17 mouse cellular contexts compared by ENCODE assay signal in genomic region chr19:17334644-17335333, GRCm38 (mm10). TPM values are rescaled to one million over a fixed set of nuclear protein-coding genes. Genes with fewer than 3 reads are reported as not detected.
DNase-seq lines count a peak whose midpoint lies in the region; ATAC-seq and TF ChIP-seq lines count a peak whose summit lies in the region.
"Had no signal": no experiment of that assay in that cellular context is flagged by ENCODE, and none has a peak within 500 bp of the region (broad histone marks: within the 10 kb centered on the region; RNA-seq: fewer than 3 reads in every experiment).

No protein-coding gene starts in this region.

- H3K27me3 ChIP-seq in heart, embryonic 13.5 days (replicated peaks), result no peaks in the 10 kb centered on the region
- no peaks in the 10 kb centered on the region for H3K27me3 ChIP-seq in G1E (ENCODE audit: insufficient read depth, low read length)
- no peaks in the 10 kb centered on the region for H3K27me3 ChIP-seq in heart, postnatal 0 days (ENCODE audit: control insufficient read depth, insufficient read depth, low read length)
- H3K27me3 ChIP-seq: embryonic facial prominence, embryonic 12.5 days; limb, embryonic 12.5 days; Patski had no signal

- H3K9me3 ChIP-seq in heart, embryonic 13.5 days, result no peaks in the 10 kb centered on the region
- no peaks in the 10 kb centered on the region for H3K9me3 ChIP-seq in G1E (replicated peaks)
- H3K9me3 ChIP-seq in heart, postnatal 0 days (replicated peaks; ENCODE audit: control insufficient read depth, low read length), result no peaks in the 10 kb centered on the region
- H3K9me3 ChIP-seq: embryonic facial prominence, embryonic 12.5 days; hindbrain, embryonic 10.5 days; limb, embryonic 12.5 days had no signal

- intact Hi-C loops in heart, postnatal 14 days (cut with DNase I), result no loop called here
- intact Hi-C loops in left cerebral cortex, postnatal 14 days (cut with DNase I), result no loop called here

- peak overlapping the region; percentile 3 for H3K4me3 ChIP-seq in heart, embryonic 13.5 days
- H3K4me3 ChIP-seq in G1E (ENCODE audit: low read depth, low read length), result peak overlapping the region; percentile 9; the same call in 1 of the 2 replicates
- no peak overlapping the region for H3K4me3 ChIP-seq in heart, postnatal 0 days (ENCODE audit: low read depth, low read length)
- H3K4me3 ChIP-seq: embryonic facial prominence, embryonic 12.5 days; hindbrain, embryonic 10.5 days; limb, embryonic 12.5 days had no signal

- 0 out of 2 replicates have a peak, but pooled peaks have one; percentile 38 for ATAC-seq in heart, embryonic 13.5 days (ENCODE audit: extremely low read depth, insufficient number of reproducible peaks, low FRiP score, low TSS enrichment)
- ATAC-seq in G1E (ENCODE audit: extremely low read depth, insufficient number of reproducible peaks, low FRiP score, poor library complexity, severe bottlenecking), result peak; percentile 95
- no peak for ATAC-seq in heart, postnatal 0 days (ENCODE audit: insufficient read depth, low read depth)
- peak; percentile 78 for ATAC-seq in megakaryocyte, adult 5-6 weeks (ENCODE audit: poor library complexity, severe bottlenecking)
- ATAC-seq: Patski had no signal

- H3K36me3 ChIP-seq in heart, embryonic 13.5 days, result peaks cover 19% of the 10 kb centered on the region
- H3K36me3 ChIP-seq in G1E (replicated peaks), result peaks cover 78% of the 10 kb centered on the region
- peaks cover 11% of the 10 kb centered on the region for H3K36me3 ChIP-seq in heart, postnatal 0 days (replicated peaks; ENCODE audit: control insufficient read depth, insufficient read depth, low read length)
- H3K36me3 ChIP-seq: embryonic facial prominence, embryonic 12.5 days; hindbrain, embryonic 10.5 days had no signal

- peaks cover 54% of the 10 kb centered on the region for H3K4me1 ChIP-seq in heart, embryonic 13.5 days
- peaks cover 77% of the 10 kb centered on the region for H3K4me1 ChIP-seq in G1E (ENCODE audit: insufficient read depth, low read depth, low read length)
- peaks cover 36% of the 10 kb centered on the region for H3K4me1 ChIP-seq in heart, postnatal 0 days (ENCODE audit: control insufficient read depth, insufficient read depth)

- peak overlapping the region; percentile 71 for H3K27ac ChIP-seq in heart, embryonic 13.5 days (replicated peaks)
- H3K27ac ChIP-seq in heart, postnatal 0 days (ENCODE audit: low read depth), result no peak overlapping the region
- H3K27ac ChIP-seq: embryonic facial prominence, embryonic 12.5 days; hindbrain, embryonic 10.5 days; limb, embryonic 12.5 days had no signal

- TF ChIP-seq CTCF in G1E (IDR thresholded peaks at IDR 0.05; ENCODE audit: low read depth, low read length), result no peak
- TF ChIP-seq CTCF in heart, postnatal 0 days (IDR thresholded peaks at IDR 0.05; ENCODE audit: low read depth), result no peak

- TF ChIP-seq EP300 in heart, postnatal 0 days (IDR thresholded peaks at IDR 0.05; ENCODE audit: low read depth), result no peak

- H3K4me2 ChIP-seq in heart, embryonic 13.5 days, result peak overlapping the region; percentile 57
- peak overlapping the region; percentile 21 for H3K4me2 ChIP-seq in heart, postnatal 0 days (ENCODE audit: low read depth, low read length)
- H3K4me2 ChIP-seq: embryonic facial prominence, embryonic 12.5 days; limb, embryonic 12.5 days had no signal

- 49% methylated on average over 12 of the region's 12 CpGs for WGBS in heart, embryonic 13.5 days
- WGBS in heart, postnatal 0 days, result 59% methylated on average over 12 of the region's 12 CpGs

- no peak overlapping the region for H3K9ac ChIP-seq in heart, embryonic 13.5 days
- no peak overlapping the region for H3K9ac ChIP-seq in heart, postnatal 0 days (replicated peaks; ENCODE audit: low read depth, low read length)
- H3K9ac ChIP-seq: embryonic facial prominence, embryonic 12.5 days; limb, embryonic 12.5 days had no signal

- DNase-seq in heart, postnatal 14 days, result no peak
- DNase-seq in G1E (ENCODE audit: low spot score), result peak; percentile 67
- DNase-seq in heart, postnatal 0 days (ENCODE audit: low spot score), result no peak
- DNase-seq in frontal cortex, postnatal 10 days (ENCODE audit: low spot score in 2 of 2), result no peak
- no peak for DNase-seq in left cerebral cortex, postnatal 14 days (ENCODE audit: low spot score in 2 of 2)
- DNase-seq in right cerebral cortex, postnatal 14 days, result no peak
- DNase-seq: adrenal gland, adult 8-10 months; cerebellum, adult 9-10 months; kidney, adult 18-20 months; layer of hippocampus, adult 9-11 months; thymus, postnatal 4 days had no signal

RNA-seq across cellular contexts. Expression of gene Gcnt1, which starts 37.9 kb away (rescaled TPM):
- 6.9 and 7.4 TPM in 2 replicates for polyA plus RNA-seq in heart, embryonic 13.5 days (2015; fragmentation: Nextera tagmentation; extraction: Ambion mirVana)
- 10 to 100 TPM; 14.2 to 14.4 TPM for total RNA-seq in heart, postnatal 14 days (2021)
- total RNA-seq in G1E (2014; fragmentation: Nextera tagmentation) (182 and 209 TPM in 2 replicates), G1E (2017) (153 and 176 TPM in 2 replicates)
- polyA plus RNA-seq in G1E (2012), result 1.9 and 2.8 TPM in 2 replicates
- total RNA-seq in heart, postnatal 0 days (2014; rRNA removed; ENCODE audit: low replicate concordance), result 4.3 and 9.9 TPM in 2 replicates
- 2.5 and 3.2 TPM in 2 replicates for polyA plus RNA-seq in heart, postnatal 0 days (2015; fragmentation: Nextera tagmentation; extraction: Ambion mirVana)
- total RNA-seq in megakaryocyte, adult 5-6 weeks (2015), result 44.5 and 46.8 TPM in 2 replicates
- 45.1 and 51.0 TPM in 2 replicates for total RNA-seq in megakaryocyte, adult 5-6 weeks (2017)
- total RNA-seq in left cerebral cortex, postnatal 14 days (2021), result 1 to 10 TPM; 2.0 to 2.2 TPM

RNA-seq across cellular contexts. Expression of gene Rfk, which starts 59.1 kb away (rescaled TPM):
- 70.3 and 70.6 TPM in 2 replicates for polyA plus RNA-seq in heart, embryonic 13.5 days (2015; fragmentation: Nextera tagmentation; extraction: Ambion mirVana)
- total RNA-seq in heart, postnatal 14 days (2021), result 10 to 100 TPM; 56.9 to 59.7 TPM
- total RNA-seq in G1E (2014; fragmentation: Nextera tagmentation) (112 and 154 TPM in 2 replicates), G1E (2017) (46.9 TPM in 2 replicates)
- 36.2 and 46.2 TPM in 2 replicates for polyA plus RNA-seq in G1E (2012)
- total RNA-seq in heart, postnatal 0 days (2014; rRNA removed; ENCODE audit: low replicate concordance), result 51.0 and 59.2 TPM in 2 replicates
- 66.2 and 68.4 TPM in 2 replicates for polyA plus RNA-seq in heart, postnatal 0 days (2015; fragmentation: Nextera tagmentation; extraction: Ambion mirVana)
- total RNA-seq in megakaryocyte, adult 5-6 weeks (2015), result 70.7 and 70.8 TPM in 2 replicates
- total RNA-seq in megakaryocyte, adult 5-6 weeks (2017), result 24.0 and 26.4 TPM in 2 replicates
- total RNA-seq in left cerebral cortex, postnatal 14 days (2021), result 10 to 100 TPM; 51.9 to 58.0 TPM
